Mouse (Mus musculus): ENCODE results near the gene Phf24.

Phf24 gene

GRCm38 (mm10) chr4:42904966-42905365, 11.5 kb upstream of the Phf24 start:
- no peak for DNase-seq (ENCODE audit: extremely low spot score, low read depth, low spot score)

- no peak for DNase-seq (ENCODE audit: extremely low spot score, low read depth, low spot score)
Observed at GRCm38 (mm10) chr4:42913391-42913790, 3.1 kb upstream of the Phf24 start.

GRCm38 (mm10) chr4:42915311-42915710, 1.1 kb upstream of the Phf24 start:
- DNase-seq (ENCODE audit: extremely low spot score, low read depth, low spot score) = no peak

- DNase-seq (ENCODE audit: extremely low spot score, low read depth, low spot score) = no peak
Observed at GRCm38 (mm10) chr4:42915966-42916365, 494 bp upstream of the Phf24 start.

- no peak for DNase-seq (ENCODE audit: extremely low spot score, low read depth, low spot score)
Observed at GRCm38 (mm10) chr4:42917402-42917774, 928 bp downstream of the Phf24 start.

- no peak for DNase-seq (ENCODE audit: extremely low spot score, low read depth, low spot score)
Observed at GRCm38 (mm10) chr4:42920726-42921125, 4.3 kb downstream of the Phf24 start.

GRCm38 (mm10) chr4:42921536-42921935, 5.1 kb downstream of the Phf24 start:
- no peak for DNase-seq (ENCODE audit: extremely low spot score, low read depth, low spot score)

GRCm38 (mm10) chr4:42922056-42922455, 5.6 kb downstream of the Phf24 start:
- DNase-seq (ENCODE audit: extremely low spot score, low read depth, low spot score) = no peak

- DNase-seq (ENCODE audit: extremely low spot score, low read depth, low spot score) = no peak
Observed at GRCm38 (mm10) chr4:42922461-42922860, 6.0 kb downstream of the Phf24 start.

GRCm38 (mm10) chr4:42924095-42924710, 7.7 kb downstream of the Phf24 start:
- DNase-seq (ENCODE audit: extremely low spot score, low read depth, low spot score) = no peak

GRCm38 (mm10) chr4:42928209-42928608, 11.7 kb downstream of the Phf24 start:
- DNase-seq (ENCODE audit: extremely low spot score, low read depth, low spot score) = no peak

- no peak for DNase-seq (ENCODE audit: extremely low spot score, low read depth, low spot score)
Observed at GRCm38 (mm10) chr4:42928952-42929351, 12.5 kb downstream of the Phf24 start.

GRCm38 (mm10) chr4:42932229-42932969, 15.9 kb downstream of the Phf24 start:
- no peak for DNase-seq (ENCODE audit: extremely low spot score, low read depth, low spot score)

GRCm38 (mm10) chr4:42933630-42934029, 17.2 kb downstream of the Phf24 start:
- no peak for DNase-seq (ENCODE audit: extremely low spot score, low read depth, low spot score)

- no peak for DNase-seq (ENCODE audit: extremely low spot score, low read depth, low spot score)
Observed at GRCm38 (mm10) chr4:42941396-42941795, 24.9 kb downstream of the Phf24 start.

GRCm38 (mm10) chr4:42943341-42943740, 26.9 kb downstream of the Phf24 start:
- no peak for DNase-seq (ENCODE audit: extremely low spot score, low read depth, low spot score)

- DNase-seq (ENCODE audit: extremely low spot score, low read depth, low spot score) = no peak
Observed at GRCm38 (mm10) chr4:42944185-42944584, 27.7 kb downstream of the Phf24 start.

- no peak for DNase-seq (ENCODE audit: extremely low spot score, low read depth, low spot score)
Observed at GRCm38 (mm10) chr4:42945043-42945442, 28.6 kb downstream of the Phf24 start.

- no peak for DNase-seq (ENCODE audit: extremely low spot score, low read depth, low spot score)
Observed at GRCm38 (mm10) chr4:42945445-42945844, 29.0 kb downstream of the Phf24 start.

GRCm38 (mm10) chr4:42945952-42946351, 29.5 kb downstream of the Phf24 start:
- no peak for DNase-seq (ENCODE audit: extremely low spot score, low read depth, low spot score)

GRCm38 (mm10) chr4:42946733-42947290, 30.4 kb downstream of the Phf24 start:
- no peak for DNase-seq (ENCODE audit: extremely low spot score, low read depth, low spot score)

GRCm38 (mm10) chr4:42948527-42948926, 32.1 kb downstream of the Phf24 start:
- no peak for DNase-seq (ENCODE audit: extremely low spot score, low read depth, low spot score)
